Mouse (Mus musculus) heart, adult 11 months (tissue): ENCODE data around the gene Palld.
A peak's percentile ranks its signal among the peaks of the same experiment; 100 is the strongest.

ENCODE experiments used
- DNase-seq: peaks from one replicate; pipeline ENCODE4 v3.0.0; 2022

Gene Palld

GRCm38 (mm10) chr8:61486923-61487529 is 415.5 kb downstream of the Palld start:
- DNase-seq, result peak; percentile 60

GRCm38 (mm10) chr8:61480260-61480967 is 422.1 kb downstream of the Palld start:
- DNase-seq, result peak; percentile 86

DNA sequence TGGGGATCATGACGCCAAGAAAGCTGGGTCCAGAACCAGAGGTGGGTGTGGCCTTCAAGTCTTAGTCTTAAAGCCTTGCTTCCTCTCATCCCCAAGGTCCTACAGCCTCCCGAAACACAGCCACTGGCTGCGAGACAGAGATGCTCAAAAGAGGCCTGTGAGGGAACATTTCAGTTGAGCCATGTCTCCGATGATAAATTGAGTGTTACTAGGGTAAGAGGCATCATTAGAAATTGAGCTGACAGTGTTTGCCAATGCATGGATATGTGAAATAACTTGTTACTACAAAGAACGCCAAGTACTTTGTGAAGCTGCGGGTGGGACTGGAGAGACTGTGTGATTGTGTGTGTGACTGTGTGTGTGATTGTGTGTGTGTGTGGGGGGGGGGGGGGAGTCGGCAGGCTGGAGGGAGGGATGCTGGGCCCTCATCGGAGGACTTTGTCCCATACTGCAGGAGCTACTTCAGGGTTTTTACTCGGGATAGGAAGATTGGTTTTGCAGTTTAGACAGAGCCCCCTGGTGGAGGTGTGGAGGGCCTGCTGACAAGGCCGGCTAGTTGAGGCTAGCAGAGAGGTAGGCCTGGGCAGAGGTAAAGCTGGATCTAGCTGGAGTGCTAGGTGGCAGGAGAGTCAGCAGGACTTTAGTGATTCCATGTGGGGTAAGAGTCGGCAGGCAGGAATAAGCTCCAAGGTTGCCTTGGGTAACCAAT is 422.8 kb downstream of the Palld start:
- peak; percentile 95 for DNase-seq

DNA sequence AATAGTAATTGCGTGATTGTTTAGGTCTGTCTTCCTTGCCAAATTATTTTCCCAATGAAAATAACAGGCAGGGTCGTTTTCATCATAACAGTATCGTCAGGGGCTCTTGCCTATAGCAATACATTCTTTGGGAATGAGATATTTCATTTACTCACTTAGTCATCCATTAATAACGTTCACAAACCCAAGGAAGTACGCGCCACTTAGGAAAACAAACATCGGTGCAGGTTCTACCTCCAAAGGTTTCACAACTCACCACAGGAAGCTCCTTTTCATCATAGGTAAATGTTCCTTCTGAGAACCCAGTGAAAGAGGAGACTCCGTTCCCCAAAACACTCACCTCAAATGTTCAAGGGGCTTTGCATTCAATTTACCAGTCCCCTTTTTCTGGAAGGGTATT is 423.7 kb downstream of the Palld start:
- peak; percentile 31 for DNase-seq

GRCm38 (mm10) chr8:61478150-61478549 is 424.3 kb downstream of the Palld start:
- peak; percentile 59 for DNase-seq

GRCm38 (mm10) chr8:61476160-61476559 is 426.3 kb downstream of the Palld start:
- DNase-seq, result peak; percentile 48

- peak; percentile 59 for DNase-seq
These were observed 427.2 kb downstream of the Palld start for GRCm38 (mm10) chr8:61475251-61475673.

DNA sequence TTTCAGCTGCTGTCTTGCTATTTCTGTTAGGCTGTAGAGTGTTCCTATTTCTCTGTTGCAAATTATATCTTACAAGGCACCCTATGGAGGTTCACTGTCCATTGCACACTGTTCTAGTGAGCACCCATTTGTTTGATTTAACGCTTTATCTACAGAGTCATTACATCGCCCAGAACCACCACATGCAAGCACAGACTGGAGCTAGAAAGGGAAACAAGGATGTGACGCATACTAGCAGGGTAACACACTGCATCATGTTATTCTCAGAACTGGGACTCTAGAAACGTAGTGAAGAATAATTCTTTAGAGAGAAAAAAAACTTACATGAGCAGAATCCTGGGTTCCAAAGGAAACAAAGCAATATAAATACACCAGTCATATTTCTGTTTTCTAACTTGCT is 432.3 kb downstream of the Palld start:
- peak; percentile 11 for DNase-seq

GRCm38 (mm10) chr8:61467553-61467815 is 435.0 kb downstream of the Palld start:
- DNase-seq, result peak; percentile 27

DNA sequence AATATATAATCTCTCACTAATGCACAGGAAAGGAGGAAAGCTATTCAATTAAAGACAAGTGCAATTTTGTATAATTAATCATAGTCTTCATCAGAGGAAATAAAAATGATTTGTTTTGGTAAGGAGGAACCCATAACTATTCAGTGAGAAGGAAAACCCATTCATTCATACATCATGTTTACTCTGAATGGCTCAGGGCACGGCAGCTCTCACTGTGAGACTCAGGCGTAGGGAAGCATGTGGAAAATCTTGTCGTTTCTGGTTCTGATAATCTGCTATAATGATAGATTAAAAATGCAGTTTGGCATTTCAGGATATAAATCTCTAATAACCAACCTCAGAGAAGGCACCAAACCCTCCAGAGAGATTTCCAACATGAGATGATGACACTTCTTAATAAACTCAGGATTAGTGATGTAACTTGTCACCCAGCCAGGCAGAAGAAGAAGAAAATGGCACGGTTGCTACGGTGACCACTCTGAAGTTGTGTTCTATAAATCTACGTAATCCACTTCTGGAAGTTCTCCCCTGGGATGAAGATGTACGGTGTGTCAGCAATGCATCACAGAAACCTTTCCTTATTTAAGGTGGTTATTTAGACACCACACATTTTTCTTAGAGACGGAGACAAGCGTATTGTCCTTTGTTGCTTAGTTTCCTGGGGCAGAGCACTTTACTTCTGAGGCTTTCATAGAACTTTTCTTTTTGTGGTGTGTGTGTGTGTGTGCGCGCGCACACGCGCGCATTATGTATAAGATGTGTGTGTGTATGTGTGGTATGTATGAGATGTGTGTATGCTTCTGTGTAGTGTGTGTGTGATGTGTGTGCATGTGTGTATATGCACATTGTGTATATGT is 435.6 kb downstream of the Palld start:
- peak; percentile 48 for DNase-seq

DNA sequence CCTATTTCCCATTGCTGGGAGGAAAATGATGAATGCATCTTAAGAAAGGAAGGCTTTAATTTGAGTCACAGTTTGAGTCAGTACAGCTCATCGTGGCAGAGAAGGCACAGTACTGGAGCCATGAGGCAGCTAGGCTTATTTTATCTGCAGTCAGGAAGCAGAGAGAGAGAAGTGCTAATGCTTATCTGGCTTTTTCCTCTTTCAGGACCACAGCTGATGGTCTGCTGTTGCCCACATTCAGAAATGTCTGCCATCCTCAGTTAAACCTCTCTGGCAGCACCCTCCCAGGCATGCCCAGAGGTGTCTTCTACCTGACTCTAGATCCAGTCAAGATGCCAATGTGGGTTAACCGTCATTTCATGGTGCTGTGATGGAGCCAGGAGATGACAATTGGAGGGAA is 438.1 kb downstream of the Palld start:
- peak; percentile 51 for DNase-seq

DNA sequence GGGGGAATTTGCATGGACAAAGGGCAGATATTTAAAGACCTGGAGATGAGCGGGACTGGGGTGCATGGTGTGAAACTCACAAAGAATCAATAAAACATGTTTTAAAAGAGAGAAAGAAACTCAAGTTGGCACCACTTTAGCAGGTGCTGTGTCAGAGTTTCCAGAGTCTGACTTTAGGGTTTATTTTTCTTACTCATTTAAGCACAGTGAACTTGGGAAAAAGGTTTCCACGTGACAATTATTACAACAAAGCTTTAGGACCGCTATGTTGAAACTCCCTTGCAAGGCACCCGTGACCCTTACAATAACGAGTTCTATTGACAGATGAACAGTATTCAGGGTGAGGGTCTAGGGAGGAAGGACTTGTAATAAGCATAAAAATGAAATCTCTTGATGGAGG is 440.3 kb downstream of the Palld start:
- peak; percentile 11 for DNase-seq
